Mouse (Mus musculus): ENCODE data around the gene Cdkl3.
"Not testable (repeated sequence)": the region's sequence is repeated elsewhere in the genome, so short reads cannot be mapped to it uniquely, and the experiment has no call there.

The Cdkl3 gene

GRCm38 (mm10) chr11:52080656-52081055 lies 76.6 kb downstream of the Cdkl3 start:
- no peak for DNase-seq

- no peak for DNase-seq
These were observed 81.8 kb downstream of the Cdkl3 start for GRCm38 (mm10) chr11:52085857-52086203.

- DNase-seq, result peak; percentile 51
These were observed 82.3 kb downstream of the Cdkl3 start for GRCm38 (mm10) chr11:52086204-52086864.

GRCm38 (mm10) chr11:52089291-52089690 lies 85.3 kb downstream of the Cdkl3 start:
- no peak for DNase-seq

- peak; percentile 33 for DNase-seq
These were observed 87.2 kb downstream of the Cdkl3 start for GRCm38 (mm10) chr11:52091261-52091660.

- DNase-seq, result no peak
These were observed 90.5 kb downstream of the Cdkl3 start for GRCm38 (mm10) chr11:52094568-52094967.

- no peak for DNase-seq
These were observed 93.0 kb downstream of the Cdkl3 start for GRCm38 (mm10) chr11:52097016-52097415.

- no peak for DNase-seq
These were observed 93.6 kb downstream of the Cdkl3 start for GRCm38 (mm10) chr11:52097596-52097995.

GRCm38 (mm10) chr11:52098398-52098946 lies 94.5 kb downstream of the Cdkl3 start, which contains the start of gene Ppp2ca:
Ppp2ca (plus strand) TSS chr11:52098681.
- DNase-seq, result peak; percentile 100

GRCm38 (mm10) chr11:52099031-52099761 lies 95.2 kb downstream of the Cdkl3 start:
- DNase-seq, result peak; percentile 76

- DNase-seq, result no peak
These were observed 95.8 kb downstream of the Cdkl3 start for GRCm38 (mm10) chr11:52099771-52100219.

GRCm38 (mm10) chr11:52102977-52103376 lies 99.0 kb downstream of the Cdkl3 start:
- no peak for DNase-seq

- DNase-seq, result no peak
These were observed 101.5 kb downstream of the Cdkl3 start for GRCm38 (mm10) chr11:52105503-52105902.

GRCm38 (mm10) chr11:52106037-52106436 lies 102.0 kb downstream of the Cdkl3 start:
- DNase-seq, result no peak

GRCm38 (mm10) chr11:52106438-52106837 lies 102.4 kb downstream of the Cdkl3 start:
- no peak for DNase-seq

GRCm38 (mm10) chr11:52108796-52109195 lies 104.8 kb downstream of the Cdkl3 start:
- no peak for DNase-seq

GRCm38 (mm10) chr11:52109421-52109820 lies 105.4 kb downstream of the Cdkl3 start:
- no peak for DNase-seq

- no peak for DNase-seq
These were observed 111.5 kb downstream of the Cdkl3 start for GRCm38 (mm10) chr11:52115479-52115878.

- DNase-seq, result not testable (repeated sequence)
These were observed 112.1 kb downstream of the Cdkl3 start for GRCm38 (mm10) chr11:52116117-52116516.

GRCm38 (mm10) chr11:52117156-52117555 lies 113.1 kb downstream of the Cdkl3 start:
- DNase-seq, result peak; percentile 20

GRCm38 (mm10) chr11:52120415-52120814 lies 116.4 kb downstream of the Cdkl3 start:
- not testable (repeated sequence) for DNase-seq

- no peak for DNase-seq
These were observed 118.0 kb downstream of the Cdkl3 start for GRCm38 (mm10) chr11:52122045-52122444.

- DNase-seq, result no peak
These were observed 120.4 kb downstream of the Cdkl3 start for GRCm38 (mm10) chr11:52124468-52124867.

GRCm38 (mm10) chr11:52127169-52127568 lies 123.1 kb downstream of the Cdkl3 start:
- DNase-seq, result no peak
